Mouse (Mus musculus): ENCODE measurements around the gene Cpsf4l.

The Cpsf4l gene

GRCm38 (mm10) chr11:113733631-113734364, 24.0 kb upstream of the Cpsf4l start:
- DNase-seq, result no peak

DNA sequence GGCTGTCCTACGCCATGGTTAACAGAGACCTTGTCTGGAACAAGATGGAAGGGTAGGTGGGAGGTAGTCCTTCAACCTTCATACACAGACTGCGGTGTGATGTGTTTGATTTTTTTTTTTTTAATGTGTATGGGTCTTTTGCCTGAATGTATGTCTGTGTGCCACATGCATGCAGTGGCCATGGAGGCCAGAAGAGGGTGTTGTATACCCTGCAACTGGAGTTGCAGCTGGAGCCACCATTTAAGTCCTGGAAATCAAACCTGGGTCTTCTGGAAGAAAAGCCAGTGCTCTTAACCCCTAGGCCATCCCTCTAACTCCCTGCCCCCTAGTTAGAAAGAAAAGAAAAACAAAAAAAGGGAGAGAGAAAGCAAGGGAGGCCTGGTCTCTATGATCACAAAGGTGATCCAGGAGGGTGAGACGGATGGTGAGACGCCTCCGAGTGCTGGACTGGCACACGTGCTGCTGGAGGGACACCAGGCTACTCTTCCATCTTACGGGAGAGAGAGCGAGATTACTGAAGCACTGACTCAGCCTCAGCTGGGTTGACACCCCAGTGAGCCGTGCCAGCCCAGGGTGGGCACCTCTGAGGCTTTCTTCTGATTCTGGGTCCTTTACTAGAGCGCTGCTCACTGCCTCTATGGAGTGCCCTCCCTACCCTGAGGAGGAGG, 22.3 kb upstream of the Cpsf4l start:
- DNase-seq, result no peak

GRCm38 (mm10) chr11:113730879-113731278, 21.1 kb upstream of the Cpsf4l start:
- no peak for DNase-seq

GRCm38 (mm10) chr11:113729917-113730316, 20.1 kb upstream of the Cpsf4l start:
- no peak for DNase-seq

- DNase-seq, result no peak
These were observed 19.4 kb upstream of the Cpsf4l start for GRCm38 (mm10) chr11:113729239-113729638.

- DNase-seq, result no peak
These were observed 18.2 kb upstream of the Cpsf4l start for GRCm38 (mm10) chr11:113727992-113728391.

- no peak for DNase-seq
These were observed 17.4 kb upstream of the Cpsf4l start for GRCm38 (mm10) chr11:113726994-113727888.

GRCm38 (mm10) chr11:113725235-113726048, 15.6 kb upstream of the Cpsf4l start:
- no peak for DNase-seq

GRCm38 (mm10) chr11:113722405-113723090, 12.7 kb upstream of the Cpsf4l start:
- no peak for DNase-seq

- no peak for DNase-seq
These were observed 8.1 kb upstream of the Cpsf4l start for GRCm38 (mm10) chr11:113717767-113718424.

- no peak for DNase-seq
These were observed 6.3 kb upstream of the Cpsf4l start for GRCm38 (mm10) chr11:113716132-113716531.

DNA sequence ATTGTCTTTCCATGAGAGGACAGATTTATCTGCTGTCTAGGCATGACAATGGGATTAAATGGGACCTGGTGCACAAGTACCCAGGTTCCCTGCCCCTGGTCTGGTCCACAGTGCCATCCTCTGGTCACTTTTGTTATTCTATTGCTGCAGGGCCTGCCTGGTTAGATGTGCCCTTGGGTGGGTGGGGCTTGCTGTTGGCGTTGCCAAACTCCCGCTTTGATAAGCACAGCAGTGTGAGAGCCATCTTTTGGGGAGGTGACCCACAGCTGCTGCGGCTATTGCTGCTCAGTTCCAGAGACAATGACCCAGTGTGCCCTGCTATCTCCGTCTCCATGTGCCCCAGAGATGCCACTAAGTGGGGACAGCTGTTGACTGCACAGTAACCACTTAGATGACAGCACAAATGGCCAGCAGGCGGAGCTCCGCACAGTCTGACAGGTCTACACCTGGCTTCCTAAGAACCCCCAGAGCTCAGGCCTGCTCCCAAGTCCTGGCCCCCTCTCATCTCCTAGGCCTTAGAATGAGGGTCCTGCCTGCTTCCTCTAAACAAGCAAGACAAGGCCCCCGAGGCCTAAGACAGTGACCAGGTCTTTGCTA, 5.4 kb upstream of the Cpsf4l start:
- peak; percentile 79 for DNase-seq

GRCm38 (mm10) chr11:113711061-113711460, 1.2 kb upstream of the Cpsf4l start:
- DNase-seq, result no peak

DNA sequence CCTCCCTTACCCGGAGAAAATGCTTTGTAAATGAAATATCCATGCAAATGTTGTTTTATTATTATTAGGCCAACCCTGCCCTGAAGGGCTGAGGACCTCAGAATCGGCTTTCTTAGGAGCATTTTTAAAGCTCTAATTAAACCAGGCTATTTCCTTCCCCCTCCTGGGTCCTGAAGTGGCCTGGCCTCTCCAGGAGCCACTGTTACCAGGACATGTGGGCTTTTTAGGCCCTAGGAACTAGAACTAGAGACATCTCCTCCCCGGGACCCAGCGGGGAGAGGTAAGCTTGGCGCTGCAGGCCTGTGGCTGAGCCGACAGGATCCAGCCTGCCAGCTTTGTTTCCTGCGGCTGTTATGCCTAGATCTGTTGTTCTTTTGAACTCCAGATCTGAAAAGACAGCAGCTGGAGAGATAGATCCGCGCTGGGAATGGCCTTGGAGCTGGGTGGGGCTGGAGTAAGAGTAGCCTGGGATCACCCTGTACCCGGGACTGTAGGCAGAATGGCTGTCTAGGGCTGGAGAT, 500 bp upstream of the Cpsf4l start:
- DNase-seq, result peak; percentile 66

GRCm38 (mm10) chr11:113709272-113709671, 545 bp downstream of the Cpsf4l start:
- DNase-seq, result no peak

DNA sequence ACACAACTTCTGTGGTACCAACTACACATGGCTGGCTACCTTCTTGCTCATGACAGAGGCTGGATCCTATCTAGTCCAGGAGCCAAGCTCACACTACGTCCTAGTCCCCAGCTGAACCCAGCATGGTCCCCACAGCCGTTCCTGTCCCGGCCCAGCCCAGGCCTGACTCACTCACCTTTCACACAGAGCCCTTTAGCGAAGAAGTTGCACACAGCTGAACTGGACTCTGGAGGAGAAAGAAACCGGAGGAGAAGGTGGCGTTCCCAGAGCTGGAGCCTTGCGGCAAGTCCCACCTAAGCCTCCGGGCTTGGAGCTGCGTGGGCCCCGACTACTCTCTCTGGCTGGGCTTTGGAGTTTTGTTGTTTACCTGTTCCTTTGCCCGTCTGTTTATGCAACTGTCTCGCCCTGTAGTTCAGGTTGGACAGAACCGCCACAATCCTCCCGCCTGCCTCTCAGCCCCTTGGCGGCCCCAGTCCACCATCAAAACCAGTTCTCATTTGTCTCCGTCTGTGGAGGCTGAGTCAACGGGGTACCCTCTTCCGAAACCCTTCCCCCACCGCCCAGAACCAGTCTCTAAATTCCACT, 1.1 kb downstream of the Cpsf4l start:
- DNase-seq, result peak; percentile 53

- DNase-seq, result no peak
These were observed 3.7 kb downstream of the Cpsf4l start for GRCm38 (mm10) chr11:113705966-113706652.

GRCm38 (mm10) chr11:113703758-113704157, 6.1 kb downstream of the Cpsf4l start:
- peak; percentile 85 for DNase-seq

GRCm38 (mm10) chr11:113699643-113700042, 10.2 kb downstream of the Cpsf4l start:
- DNase-seq, result no peak

Data from thymus, postnatal 4 days (tissue).